Mouse (Mus musculus): ENCODE data around the gene Atpaf1. TPM values are rescaled to one million over a fixed set of nuclear protein-coding genes. Genes with fewer than 3 reads are reported as not detected.

Gene Atpaf1
- total RNA-seq, 2 experiments from 2014 or later = 11.5 to 33.7 TPM

DNA sequence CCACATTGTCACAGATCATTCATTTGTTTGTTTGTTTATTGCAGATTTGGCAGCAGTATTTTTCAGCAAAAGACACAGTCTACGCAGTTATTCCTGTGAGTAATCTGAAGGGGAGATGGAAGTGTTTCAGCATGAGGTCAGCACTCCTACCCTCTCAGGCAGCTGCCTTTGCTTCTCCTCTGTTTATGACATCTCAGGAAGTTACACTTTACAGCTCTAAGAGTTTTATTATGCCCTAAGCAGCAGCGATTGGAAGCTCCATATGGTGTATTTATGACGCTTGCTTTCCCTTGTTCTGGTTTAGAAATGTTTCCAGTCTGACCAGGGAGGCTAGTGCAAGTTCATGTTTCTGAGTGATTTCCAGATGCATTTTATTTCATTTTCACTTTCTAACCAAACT is 10.7 kb downstream of the Atpaf1 start:
- ATAC-seq (replicated peaks; ENCODE audit: poor library complexity) = no peak

DNA sequence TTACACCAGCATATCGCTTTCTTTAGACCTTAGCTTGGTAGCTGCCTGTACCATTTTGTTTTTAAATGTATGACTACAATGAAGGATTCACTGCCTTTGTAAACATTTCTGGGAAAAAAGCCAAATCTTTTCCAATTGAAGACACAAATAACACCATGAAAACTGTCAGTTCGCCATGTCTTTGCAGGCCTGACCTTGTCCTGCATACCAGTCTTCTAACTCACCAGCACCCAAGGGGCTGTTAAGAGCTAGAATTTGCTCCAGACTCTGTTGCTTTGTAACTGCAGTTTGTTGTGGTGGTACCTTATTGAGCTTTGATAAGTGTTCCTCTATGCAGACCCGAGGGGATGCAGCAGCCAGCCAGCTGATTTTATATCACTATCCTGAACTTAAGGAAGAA is 15.4 kb downstream of the Atpaf1 start:
- ATAC-seq (replicated peaks; ENCODE audit: poor library complexity) = no peak

DNA sequence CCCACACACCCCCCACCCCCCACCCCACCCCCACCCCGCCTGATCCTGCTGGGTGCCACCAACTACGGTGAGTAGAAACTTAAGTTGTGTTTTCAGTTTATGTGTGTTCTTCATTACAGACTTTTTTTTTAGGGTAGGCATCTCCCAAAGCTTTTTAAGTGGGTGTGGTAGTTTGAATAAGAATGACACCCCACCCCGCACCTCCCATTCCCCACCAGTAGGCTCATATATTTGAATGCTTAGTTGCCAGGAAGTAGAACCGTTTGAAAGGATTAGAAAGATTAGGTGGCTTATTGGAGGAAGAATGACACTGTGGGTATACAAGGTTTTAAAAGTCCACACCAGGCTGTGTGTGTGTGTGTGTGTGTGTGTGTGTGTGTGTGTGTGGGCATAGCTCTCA is 27.7 kb downstream of the Atpaf1 start:
- no peak for ATAC-seq (replicated peaks; ENCODE audit: poor library complexity)

DNA sequence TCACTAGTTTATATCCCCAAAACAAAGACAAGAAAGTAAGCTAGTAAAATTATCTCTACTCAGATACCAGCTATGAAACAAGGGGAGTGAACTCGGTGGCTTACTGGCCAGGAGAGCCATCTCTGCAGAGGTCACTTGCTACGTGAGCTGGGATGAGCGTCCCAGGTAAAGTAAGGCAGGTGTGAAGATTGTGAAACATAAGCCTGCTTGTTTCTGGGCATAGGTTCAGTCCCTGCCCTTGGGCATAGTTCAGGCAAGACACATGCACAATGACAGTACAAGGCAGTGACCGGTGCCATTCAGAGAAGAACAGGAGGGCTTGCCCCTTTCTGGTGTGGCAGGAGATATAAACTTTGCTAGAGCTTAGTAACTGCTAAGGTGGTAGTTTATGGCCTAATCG is 31.0 kb downstream of the Atpaf1 start:
- no peak for ATAC-seq (replicated peaks; ENCODE audit: poor library complexity)

DNA sequence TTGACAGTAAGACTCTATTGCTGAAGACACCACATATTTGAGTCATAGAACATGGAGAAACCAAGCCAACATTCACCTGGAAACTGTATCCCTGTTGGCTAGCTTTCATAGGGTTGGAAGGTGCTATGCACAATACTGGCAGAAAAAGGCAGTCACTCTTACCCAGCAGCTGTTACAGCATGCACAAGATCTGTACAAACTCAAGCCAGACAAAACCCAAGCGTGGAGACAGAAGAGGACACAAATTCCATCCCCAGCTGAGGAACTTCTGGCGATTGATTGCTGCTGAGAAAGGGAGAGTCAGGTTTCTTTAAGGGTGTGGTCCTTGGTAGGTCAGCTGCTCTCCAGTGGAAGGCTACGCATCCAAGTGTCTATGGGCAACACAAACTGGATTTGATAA is 35.6 kb downstream of the Atpaf1 start:
- no peak for ATAC-seq (replicated peaks; ENCODE audit: poor library complexity)

DNA sequence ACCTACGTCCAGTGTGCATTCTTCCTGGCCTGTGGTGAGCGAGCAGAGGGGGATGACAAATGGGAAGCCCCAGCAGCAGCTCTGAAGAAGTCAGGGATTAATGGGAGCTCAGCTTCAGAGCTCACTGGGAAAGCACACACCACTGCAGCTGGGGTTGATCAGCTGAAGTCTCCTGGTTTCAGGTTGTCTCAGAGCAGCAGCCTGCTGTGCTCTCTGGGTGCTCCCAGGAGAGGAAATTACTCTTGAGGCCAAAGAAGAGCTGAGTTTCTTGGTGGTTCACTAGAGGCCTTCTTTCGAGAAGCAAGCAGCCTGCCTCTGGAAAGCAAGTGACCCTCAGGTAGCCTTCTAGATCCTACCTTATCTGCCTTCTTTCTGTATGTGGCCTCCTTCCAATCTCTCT is 36.3 kb downstream of the Atpaf1 start:
- ATAC-seq (replicated peaks; ENCODE audit: poor library complexity) = no peak

DNA sequence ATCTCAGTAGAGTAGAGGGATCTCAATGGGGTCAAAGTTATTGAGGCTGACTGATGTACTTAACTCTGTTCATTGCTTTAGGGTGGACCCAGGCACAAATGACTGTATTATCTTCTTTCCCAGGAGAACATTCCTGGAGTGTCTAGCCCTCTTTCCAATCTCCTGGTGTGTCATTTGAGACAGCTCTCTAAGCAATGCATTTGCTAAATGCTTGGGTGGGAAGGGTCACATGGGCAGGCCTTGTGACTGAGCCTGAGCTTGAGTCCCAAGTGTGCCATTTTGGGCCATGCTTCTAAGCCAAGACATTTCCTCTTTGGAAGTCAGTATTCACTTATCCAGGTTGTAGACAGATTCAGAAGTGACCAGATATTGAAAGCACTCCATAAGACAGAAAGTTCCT is 36.8 kb downstream of the Atpaf1 start:
- ATAC-seq (replicated peaks; ENCODE audit: poor library complexity) = no peak

DNA sequence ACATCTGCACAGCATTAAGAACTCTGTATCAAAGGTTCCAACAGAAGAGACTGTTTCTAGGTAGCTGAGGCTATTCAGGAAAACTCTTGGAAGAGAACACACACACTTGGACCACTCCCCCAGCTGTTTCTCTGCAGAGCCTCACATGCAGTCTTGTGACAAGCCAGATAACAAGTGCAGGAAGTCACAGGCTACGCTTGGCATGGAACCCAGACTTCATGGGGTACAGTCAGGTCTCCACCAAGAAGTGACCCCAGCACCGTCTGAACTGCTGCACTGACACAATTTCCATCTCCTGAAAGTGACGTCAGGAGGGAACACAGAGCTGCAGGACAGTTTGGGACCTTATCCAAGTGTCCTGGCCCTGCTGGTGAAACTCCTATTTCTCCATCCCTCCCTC is 37.3 kb downstream of the Atpaf1 start:
- ATAC-seq (replicated peaks; ENCODE audit: poor library complexity) = peak; percentile 24

DNA sequence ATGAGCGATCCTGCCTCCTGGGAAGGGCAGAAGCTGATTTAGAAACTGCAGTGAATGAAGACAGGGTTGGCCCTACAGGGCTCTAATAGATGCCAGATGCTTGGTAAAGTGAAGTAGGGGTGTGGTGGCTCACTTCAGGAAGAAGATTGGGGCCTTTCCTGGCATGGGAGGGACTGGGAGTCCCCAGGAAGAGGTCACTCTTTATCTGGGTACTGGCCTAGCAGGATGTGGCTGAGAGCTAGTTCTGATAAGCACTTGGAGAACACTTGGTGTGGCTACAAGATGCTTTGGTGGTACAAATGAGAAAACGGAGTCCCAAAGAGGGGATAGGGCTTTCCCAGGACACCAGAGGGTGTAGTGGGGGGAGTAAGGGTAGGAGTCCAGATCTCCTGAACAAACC is 39.6 kb downstream of the Atpaf1 start:
- ATAC-seq (replicated peaks; ENCODE audit: poor library complexity) = no peak

DNA sequence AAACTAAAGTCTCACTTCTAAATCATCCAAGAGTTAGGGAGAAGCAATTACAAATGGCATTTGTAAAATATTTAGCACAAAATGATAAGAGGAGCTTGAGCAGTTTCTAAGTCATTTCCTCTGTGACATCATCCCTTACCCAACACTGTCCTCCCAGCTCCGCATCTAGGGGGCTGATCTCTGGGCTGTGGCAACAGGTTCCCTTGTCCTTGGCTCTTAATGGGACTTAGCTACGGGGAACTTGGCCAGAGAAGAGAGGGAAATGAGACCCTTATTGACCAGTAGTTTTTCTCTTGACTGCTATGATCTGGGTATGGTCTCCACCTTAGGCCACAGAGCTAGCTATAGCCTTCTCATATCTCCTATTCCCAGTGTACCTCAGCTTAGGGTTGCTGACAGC is 40.7 kb downstream of the Atpaf1 start:
- peak; percentile 47 for ATAC-seq (replicated peaks; ENCODE audit: poor library complexity)

DNA sequence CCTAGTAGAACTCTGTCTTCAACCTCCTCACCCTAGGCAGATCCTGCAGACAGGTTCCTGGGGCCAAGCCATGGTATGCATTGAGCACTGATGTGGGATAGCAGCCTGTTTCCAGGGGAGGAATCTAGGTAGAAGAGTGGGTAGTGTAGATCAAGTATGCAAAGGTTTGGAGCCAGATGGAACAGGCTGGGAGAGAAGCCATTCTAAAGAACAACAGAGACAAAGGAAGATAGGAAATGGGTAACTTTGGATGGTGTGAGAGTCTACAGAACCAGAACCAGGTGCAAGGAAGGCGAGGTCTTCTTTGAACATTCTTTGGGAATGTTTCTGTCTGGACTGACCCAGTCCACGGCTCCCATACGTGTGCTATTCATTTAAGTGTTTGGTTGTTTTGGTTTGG is 42.5 kb downstream of the Atpaf1 start:
- no peak for ATAC-seq (replicated peaks; ENCODE audit: poor library complexity)

DNA sequence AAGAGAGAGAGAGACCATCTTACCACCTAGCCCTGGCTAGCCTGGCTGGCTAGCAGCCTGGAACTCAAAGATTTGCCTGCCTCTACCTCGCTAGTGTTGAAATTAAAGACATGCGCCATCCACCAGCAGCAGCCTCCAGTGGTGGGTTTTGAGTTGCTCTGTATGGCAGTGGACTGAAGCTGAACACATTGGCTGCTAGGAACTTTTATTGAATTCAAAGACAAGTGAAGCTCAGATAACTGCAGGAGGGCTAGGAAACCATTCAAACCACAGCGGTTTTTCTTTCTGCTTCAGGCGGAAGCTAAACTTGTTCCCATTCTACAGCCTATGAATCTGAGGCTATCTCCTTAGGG is 42.9 kb downstream of the Atpaf1 start:
- ATAC-seq (replicated peaks; ENCODE audit: poor library complexity) = peak; percentile 4; the same call in 1 of the 2 replicates

DNA sequence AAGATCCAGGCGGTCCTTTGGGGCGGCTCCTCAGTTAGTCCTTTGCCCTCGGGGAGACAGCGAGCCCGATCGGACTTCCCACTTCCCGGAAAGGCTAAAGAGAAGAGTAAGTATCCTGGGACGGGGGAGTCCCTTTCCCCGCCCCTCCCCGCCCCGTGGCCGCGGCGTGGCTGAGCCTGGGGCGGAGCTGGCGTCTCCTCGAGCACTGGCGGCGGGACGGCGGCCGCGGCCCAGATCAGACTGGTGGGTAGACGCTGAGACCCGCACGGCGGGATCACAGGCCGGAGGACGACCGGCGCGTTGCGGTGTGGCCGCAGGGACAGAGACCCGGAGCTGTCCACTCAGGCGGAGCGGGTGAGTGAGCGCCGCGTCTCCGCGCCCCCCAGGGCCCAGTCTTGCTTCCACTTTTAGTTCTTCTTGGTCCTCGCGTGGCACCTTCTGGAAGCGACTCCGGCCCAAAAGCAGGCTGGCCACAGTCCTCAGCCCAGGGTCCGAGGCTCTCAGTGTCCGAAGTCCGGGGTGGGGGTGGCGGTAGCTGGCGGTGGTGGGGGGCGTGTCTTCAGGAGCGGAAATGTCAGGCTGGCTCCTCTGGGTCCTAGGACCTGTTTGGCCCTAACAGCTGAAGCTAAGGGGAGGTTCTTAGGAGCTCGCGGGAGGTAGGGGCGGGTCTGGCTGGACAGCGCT is 43.4 kb downstream of the Atpaf1 start, which contains the start of gene Mob3c:
Gene Mob3c, plus strand, starts transcription at position 205 of the 684 bp plus-strand sequence.
- ATAC-seq (replicated peaks; ENCODE audit: poor library complexity) = peak; percentile 74

DNA sequence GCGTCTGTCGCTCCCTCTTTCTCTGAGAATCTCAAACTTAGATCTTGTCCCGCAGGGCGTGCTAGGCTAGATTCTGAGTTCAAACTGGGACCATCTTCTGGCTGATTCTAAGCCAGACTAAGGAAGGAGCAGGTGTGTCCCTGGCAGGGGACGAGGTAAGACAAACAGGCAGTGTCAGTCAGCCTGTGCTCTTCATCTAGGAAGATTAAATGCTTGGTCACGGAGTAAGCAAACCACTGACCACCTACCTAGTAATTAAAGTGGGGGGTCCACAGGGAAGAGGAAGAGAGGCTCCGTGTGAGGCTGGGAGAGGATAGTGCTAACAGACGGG is 43.9 kb downstream of the Atpaf1 start:
- ATAC-seq (replicated peaks; ENCODE audit: poor library complexity) = no peak

DNA sequence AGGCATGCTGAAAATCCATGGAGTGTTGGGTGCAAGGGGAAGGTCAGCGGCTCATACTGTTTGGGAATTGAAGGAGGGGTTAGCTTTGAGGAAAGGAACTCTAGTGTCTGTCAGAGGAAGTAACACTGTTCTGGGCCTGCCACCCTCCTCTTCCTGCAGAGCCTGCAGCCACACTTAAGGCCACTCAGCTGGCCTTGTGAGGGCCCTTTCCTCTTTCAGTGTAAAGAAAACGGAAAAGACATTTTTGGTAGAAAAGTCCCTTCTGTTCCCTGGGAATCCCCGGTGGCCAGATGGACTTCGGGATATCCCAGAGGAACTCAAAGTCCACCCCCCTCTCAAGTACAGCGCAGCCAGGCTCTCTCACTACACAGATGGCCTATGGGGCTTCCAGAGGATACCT is 45.9 kb downstream of the Atpaf1 start:
- no peak for ATAC-seq (replicated peaks; ENCODE audit: poor library complexity)

DNA sequence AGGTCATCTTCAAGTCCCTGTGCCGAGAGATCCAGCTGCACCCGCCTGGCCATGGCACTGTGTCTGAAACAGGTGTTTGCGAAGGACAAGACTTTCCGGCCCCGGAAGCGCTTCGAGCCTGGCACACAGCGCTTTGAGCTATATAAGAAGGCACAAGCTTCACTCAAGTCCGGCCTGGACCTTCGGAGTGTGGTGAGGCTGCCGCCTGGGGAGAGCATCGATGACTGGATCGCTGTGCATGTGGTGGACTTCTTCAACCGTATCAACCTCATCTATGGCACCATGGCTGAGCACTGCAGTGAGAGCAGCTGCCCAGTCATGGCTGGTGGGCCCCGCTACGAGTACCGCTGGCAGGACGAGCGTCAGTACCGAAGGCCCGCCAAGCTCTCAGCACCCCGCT is 46.6 kb downstream of the Atpaf1 start:
- no peak for ATAC-seq (replicated peaks; ENCODE audit: poor library complexity)

DNA sequence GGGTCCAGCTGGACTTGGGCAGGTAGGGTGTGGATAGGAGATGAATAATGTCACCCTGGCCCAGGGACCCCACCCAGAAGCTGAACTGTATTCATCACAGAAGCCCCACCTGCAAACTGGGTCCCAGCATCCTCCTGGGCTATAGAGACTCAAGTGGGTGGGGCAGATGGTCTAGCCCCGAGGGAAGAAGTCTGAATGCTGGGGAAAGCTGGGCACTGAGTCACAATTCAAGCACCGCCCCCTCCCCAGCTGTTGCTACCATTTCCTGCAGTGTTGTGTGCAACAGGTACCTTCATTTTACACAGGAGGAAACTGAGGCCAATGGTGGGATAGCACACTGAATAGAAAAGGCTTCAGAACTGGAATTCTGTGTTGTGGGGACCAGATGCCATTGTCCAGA is 47.4 kb downstream of the Atpaf1 start:
- no peak for ATAC-seq (replicated peaks; ENCODE audit: poor library complexity)

DNA sequence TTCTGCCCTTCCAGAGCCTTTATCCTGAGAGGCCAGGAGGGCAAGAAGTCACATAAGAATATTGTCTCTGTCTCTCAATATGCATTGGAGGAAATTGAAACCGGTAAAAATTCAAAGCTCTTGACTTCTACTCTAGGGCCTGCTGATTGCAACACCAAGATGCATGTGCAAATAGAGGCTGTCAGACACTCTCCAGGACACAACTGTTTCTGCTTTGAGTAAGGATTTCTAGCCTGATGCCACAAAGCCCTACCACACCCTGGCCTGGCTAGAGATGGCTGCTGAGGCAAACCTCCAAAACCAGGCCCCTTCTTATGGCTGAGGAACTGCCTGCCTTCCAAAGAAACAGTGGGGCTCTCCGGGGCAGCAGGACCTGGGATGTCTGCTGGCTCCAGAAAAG is 51.0 kb downstream of the Atpaf1 start:
- ATAC-seq (replicated peaks; ENCODE audit: poor library complexity) = 0 out of 2 replicates have a peak, but pooled peaks have one; percentile 17

DNA sequence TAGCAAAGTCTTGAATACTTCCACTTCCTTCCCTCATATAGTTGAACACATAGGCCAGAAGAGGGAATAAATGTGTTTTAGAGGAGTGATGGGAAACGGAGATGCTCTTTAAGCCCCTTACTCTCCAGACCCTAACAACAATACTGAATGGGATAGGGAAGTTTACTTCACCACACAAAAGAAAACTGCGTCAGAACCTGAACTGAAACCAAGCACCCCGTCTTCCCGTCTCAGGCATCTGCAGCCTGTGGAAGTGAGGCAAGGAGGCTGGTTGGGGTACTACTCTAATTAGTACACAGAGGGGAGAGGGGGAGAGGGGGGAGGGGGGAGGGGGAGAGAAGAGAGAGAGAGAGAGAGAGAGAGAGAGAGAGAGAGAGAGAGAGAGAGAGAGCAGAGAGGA is 53.6 kb downstream of the Atpaf1 start:
- ATAC-seq (replicated peaks; ENCODE audit: poor library complexity) = peak; percentile 39

DNA sequence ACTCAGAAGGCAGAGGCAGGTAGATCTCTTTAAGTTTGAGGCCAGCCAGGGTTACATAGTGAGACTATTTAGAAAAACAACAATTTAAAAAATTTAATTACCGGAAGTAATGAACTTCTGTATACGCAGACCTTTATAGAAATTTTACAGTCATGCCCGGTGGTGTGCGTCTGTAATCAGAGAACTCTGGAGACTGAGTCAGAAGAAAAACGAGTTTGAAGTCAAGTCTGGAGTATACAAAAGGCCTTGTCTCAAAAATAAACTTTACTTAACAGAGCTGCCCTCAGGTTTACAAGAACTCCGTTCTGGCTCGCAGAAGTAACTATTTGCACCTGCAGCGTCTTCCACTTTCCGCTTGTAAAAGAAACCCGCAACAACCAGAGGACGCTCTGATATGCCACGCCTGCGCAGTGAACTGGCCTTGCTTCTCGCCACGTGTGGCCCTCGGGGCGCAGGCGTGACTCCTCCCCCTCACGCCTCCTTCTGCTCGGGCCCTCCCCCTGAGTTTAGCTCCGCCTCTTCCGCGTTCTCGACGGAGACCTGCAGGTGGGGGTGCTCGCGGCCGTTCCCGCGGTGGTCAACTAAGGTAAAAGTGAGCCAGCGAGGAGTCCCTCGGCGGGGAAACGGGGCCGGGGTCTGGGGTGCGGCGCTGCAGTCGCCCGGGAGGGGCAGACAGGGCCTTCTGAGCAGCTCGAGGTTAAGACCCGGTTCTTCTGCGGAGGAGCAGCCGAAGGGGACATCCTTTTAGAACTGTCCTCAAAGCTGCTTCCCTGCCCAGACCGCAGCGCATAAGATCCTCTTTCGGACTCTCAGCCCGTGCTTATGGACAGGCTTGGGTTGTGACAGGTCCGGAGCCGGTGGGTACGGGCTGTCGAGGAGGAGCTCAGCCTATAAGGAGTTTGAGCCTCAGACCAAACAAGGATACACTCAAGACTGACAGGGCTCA is 54.4 kb downstream of the Atpaf1 start, which contains the start of gene Mknk1:
Gene Mknk1, plus strand, starts transcription at position 503 of the 946 bp plus-strand sequence.
- ATAC-seq (replicated peaks; ENCODE audit: poor library complexity) = peak; percentile 90

DNA sequence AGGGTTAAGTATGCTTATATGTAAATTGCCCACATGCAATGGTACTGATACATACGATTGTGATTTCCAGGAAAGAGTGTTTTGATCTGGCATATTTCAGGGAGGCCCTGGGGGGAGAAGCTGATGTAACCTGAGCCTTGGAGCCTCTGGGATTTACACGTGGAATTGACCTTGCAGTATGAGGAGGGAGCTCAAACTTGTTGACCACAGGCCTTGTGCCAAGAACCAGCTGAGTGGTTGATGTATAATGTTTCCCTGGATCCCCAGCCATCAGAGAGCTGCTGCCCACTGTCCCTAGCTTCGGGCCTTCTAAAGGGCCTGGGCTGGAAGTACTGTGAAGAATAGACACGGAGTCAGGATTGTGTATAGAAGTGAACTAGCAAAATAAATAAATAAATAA is 55.3 kb downstream of the Atpaf1 start:
- no peak for ATAC-seq (replicated peaks; ENCODE audit: poor library complexity)

DNA sequence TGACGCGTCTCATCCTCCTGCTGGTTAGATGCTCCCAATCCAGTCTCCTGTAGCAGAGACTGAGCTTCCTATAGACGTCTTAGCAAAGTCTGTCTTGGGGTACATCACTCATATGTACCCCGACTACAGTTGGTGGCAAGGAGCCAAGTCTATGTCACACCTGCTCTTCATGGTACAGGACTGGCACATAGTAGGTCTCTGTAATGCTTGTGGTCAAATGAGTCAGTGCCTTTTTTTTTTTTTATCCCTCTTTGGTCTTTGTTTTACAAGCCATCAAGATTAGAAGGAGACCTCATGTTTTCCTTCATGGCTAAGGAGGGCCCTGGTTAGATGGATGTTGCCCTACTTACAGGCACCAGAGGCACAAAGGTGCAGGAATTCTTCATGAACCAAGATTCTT is 56.2 kb downstream of the Atpaf1 start:
- ATAC-seq (replicated peaks; ENCODE audit: poor library complexity) = no peak

Data from megakaryocyte progenitor cell, adult 5-6 weeks (primary cell).